Mouse (Mus musculus) ES-E14 (cell line): Measurements from ENCODE around the gene Nav2.

Experiments
- ZC3H11A ChIP-seq: IDR thresholded peaks from 2 replicates; pipeline ENCODE4 v1.6.1; 2012; ENCODE audit warnings: low read depth, mild to moderate bottlenecking, inconsistent platforms, low read length, borderline replicate concordance
- ZNF384 ChIP-seq: IDR thresholded peaks from 2 replicates; pipeline ENCODE4 v1.6.1; 2012; ENCODE audit warnings: low read depth, low read length, inconsistent platforms

- TF ChIP-seq ZC3H11A, result no peak
- TF ChIP-seq ZNF384, result no peak
Observed at GRCm38 (mm10) chr7:49635074-49635621, 726.6 kb downstream of the Nav2 start.
